Mouse (Mus musculus) lung, adult 2 months (tissue): ENCODE results near the gene Lmntd1.

Experiments
- CTCF ChIP-seq: fragments of 200-500 bp; IDR thresholded peaks from 2 replicates; pipeline ENCODE4 v1.5.1; 2011; ENCODE audit warnings: mild to moderate bottlenecking, low read length, control low read depth; ENCODE audit not compliant: insufficient read depth
- POLR2A ChIP-seq: fragments of 200-500 bp; IDR thresholded peaks from 2 replicates; pipeline ENCODE4 v1.6.1; 2011; ENCODE audit warnings: low read depth, mild to moderate bottlenecking, control low read depth, low read length, borderline replicate concordance; ENCODE audit errors: extremely low read depth

DNA sequence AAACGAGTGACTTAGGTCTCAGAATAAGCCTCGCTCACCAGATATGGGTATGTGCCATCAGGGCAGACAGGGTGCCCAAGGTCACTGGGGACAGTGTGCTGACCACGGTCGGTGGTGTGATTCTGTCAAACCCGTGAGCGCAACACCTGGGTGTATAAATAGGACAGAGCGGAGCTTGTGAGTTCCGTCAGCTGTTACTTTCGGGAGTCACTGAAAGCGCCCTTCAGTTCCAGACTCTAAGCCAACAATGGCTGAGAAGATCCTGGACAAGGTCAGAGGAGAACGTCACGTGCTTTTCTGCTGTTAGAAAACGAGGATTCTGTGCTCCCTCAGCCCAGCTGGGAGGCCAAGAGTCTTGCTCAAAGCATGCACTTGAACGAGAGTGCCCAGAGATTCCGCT, 157.1 kb downstream of the Lmntd1 start:
- TF ChIP-seq CTCF (no peak), POLR2A (no peak)
